Mouse (Mus musculus) small intestine, adult 2 months (tissue): ENCODE results near the gene Slc44a2.

Experiments used
- CTCF ChIP-seq: fragments of 200-500 bp; IDR thresholded peaks from 2 replicates; pipeline ENCODE4 v1.5.1; 2012; ENCODE audit warnings: low read depth, mild to moderate bottlenecking, control low read depth, inconsistent platforms, low read length, moderate library complexity, mixed read lengths; ENCODE audit not compliant: insufficient replicate concordance, insufficient read length; ENCODE audit errors: extremely low read depth
- POLR2A ChIP-seq: fragments of 200-500 bp; IDR thresholded peaks from 2 replicates; pipeline ENCODE4 v1.6.1; 2012; ENCODE audit warnings: low read depth, mild to moderate bottlenecking, control low read depth, inconsistent platforms, low read length, moderate library complexity

- TF ChIP-seq CTCF, result no peak
- TF ChIP-seq POLR2A, result no peak
Observed at GRCm38 (mm10) chr9:21346627-21347365, 26.3 kb downstream of the Slc44a2 start.
